Mouse (Mus musculus): ENCODE measurements at regions not wholly inside any gene's neighbourhood (a gene's known extent, or its start where the extent isn't known, plus 50 kb on each side); places are given as distances from the start of the nearest gene placed in this dataset.

- no peak for TF ChIP-seq CTCF (IDR thresholded peaks at IDR 0.05; ENCODE audit: borderline replicate concordance, extremely low read depth, insufficient read depth, insufficient read length)
- TF ChIP-seq POLR2A (IDR thresholded peaks at IDR 0.05; ENCODE audit: borderline replicate concordance, extremely low read depth, insufficient read depth, insufficient read length, poor library complexity, severe bottlenecking) = no peak
These were observed 139.3 kb upstream of the Fam174a start for GRCm38 (mm10) chr1:95174013-95174582.

Data from brain, embryonic 14.5 days (tissue).